Mouse (Mus musculus) left cerebral cortex, adult 2 months (tissue): Measurements from ENCODE around the gene Fmnl2. TPM values are rescaled to one million over a fixed set of nuclear protein-coding genes. Genes with fewer than 3 reads are reported as not detected.

Experiments used
- DNase-seq, 2 experiments: peaks; one replicate each; pipeline ENCODE4 v3.0.0; 2021 to 2022; ENCODE audit warnings: low spot score in 2 of 2, mixed read lengths in 1 of 2; ENCODE audit errors: extremely low spot score in 1 of 2
- H3K27ac ChIP-seq: fragments of 200-600 bp; 2 replicates; pipeline ENCODE4 v1.8.1; 2022
- H3K4me3 ChIP-seq: fragments of 200-600 bp; 2 replicates; pipeline ENCODE4 v1.8.1; 2022
- CTCF ChIP-seq: fragments of 200-600 bp; IDR thresholded peaks from 2 replicates; pipeline ENCODE4 v1.8.1; 2022; ENCODE audit warnings: antibody characterized with exemption, mild to moderate bottlenecking, moderate library complexity
- intact Hi-C: fragments of 180-260 bp; cut with DNase I; formaldehyde crosslinking; loops from one replicate; pipeline ENCODE4 v1.15.1; 2025
- total RNA-seq, 2 experiments: library from RNA; stranded (reverse); gene quantifications; 2 replicates each; pipeline ENCODE4 v1.2.3; 2021

Fmnl2 gene
- total RNA-seq, 2 experiments from 2014 or later, result 41.8 to 42.0 TPM

GRCm38 (mm10) chr2:52843861-52844260 lies 13.8 kb upstream of the Fmnl2 start:
- no peak overlapping the region for H3K27ac ChIP-seq
- no peak for DNase-seq
- intact Hi-C loops, result no loop called here
- no peak overlapping the region for H3K4me3 ChIP-seq
- no peak for TF ChIP-seq CTCF

- Histone ChIP-seq H3K27ac (no peak overlapping the region), H3K4me3 (no peak overlapping the region)
- intact Hi-C loops, result no loop called here
- no peak for DNase-seq
- no peak for TF ChIP-seq CTCF
Observed at GRCm38 (mm10) chr2:52844936-52845752, 12.5 kb upstream of the Fmnl2 start.

- H3K27ac ChIP-seq, result no peak overlapping the region
- TF ChIP-seq CTCF, result no peak
- intact Hi-C loops, result no loop called here
- no peak for DNase-seq
- H3K4me3 ChIP-seq, result no peak overlapping the region
Observed at GRCm38 (mm10) chr2:52846506-52846905, 11.2 kb upstream of the Fmnl2 start.

- Histone ChIP-seq H3K4me3 (no peak overlapping the region), H3K27ac (no peak overlapping the region)
- intact Hi-C loops, result no loop called here
- TF ChIP-seq CTCF, result no peak
- DNase-seq, result no peak
Observed at GRCm38 (mm10) chr2:52849092-52849491, 8.6 kb upstream of the Fmnl2 start.

GRCm38 (mm10) chr2:52858529-52859465 lies 1.1 kb downstream of the Fmnl2 start:
- peak; percentile 6 for TF ChIP-seq CTCF
- intact Hi-C loops, result loop anchor here (2.0 to 5.0 kb wide), 5 partner anchors 78 to 224 kb away; no protein-coding TSS in a partner anchor
- H3K4me3 ChIP-seq, result peak overlapping the region; percentile 93
- H3K27ac ChIP-seq, result peak overlapping the region; percentile 83
- DNase-seq, result peak; percentile 39 to 43

GRCm38 (mm10) chr2:52859466-52859840 lies 1.8 kb downstream of the Fmnl2 start:
- intact Hi-C loops, result loop anchor here (2.0 to 5.0 kb wide), 5 partner anchors 77 to 223 kb away; no protein-coding TSS in a partner anchor
- DNase-seq, result no peak
- peak overlapping the region; percentile 93 for H3K4me3 ChIP-seq
- no peak for TF ChIP-seq CTCF
- peak overlapping the region; percentile 83 for H3K27ac ChIP-seq

- DNase-seq, result no peak
- peak overlapping the region; percentile 32 for H3K4me3 ChIP-seq
- intact Hi-C loops, result no loop called here
- H3K27ac ChIP-seq, result peak overlapping the region; percentile 36
- no peak for TF ChIP-seq CTCF
Observed at GRCm38 (mm10) chr2:52860111-52860775, 2.6 kb downstream of the Fmnl2 start.

GRCm38 (mm10) chr2:52862046-52862759 lies 4.5 kb downstream of the Fmnl2 start:
- intact Hi-C loops, result no loop called here
- DNase-seq, result no peak
- TF ChIP-seq CTCF, result no peak
- no peak overlapping the region for H3K4me3 ChIP-seq
- 0 out of 2 replicates have a peak overlapping the region, but pooled peaks have one; percentile 11 for H3K27ac ChIP-seq

- no peak for TF ChIP-seq CTCF
- H3K27ac ChIP-seq, result no peak overlapping the region
- intact Hi-C loops, result no loop called here
- DNase-seq, result no peak
- no peak overlapping the region for H3K4me3 ChIP-seq
Observed at GRCm38 (mm10) chr2:52862760-52863124, 5.1 kb downstream of the Fmnl2 start.

GRCm38 (mm10) chr2:52864635-52865034 lies 7.0 kb downstream of the Fmnl2 start:
- DNase-seq, result no peak
- H3K4me3 ChIP-seq, result no peak overlapping the region
- no peak for TF ChIP-seq CTCF
- no peak overlapping the region for H3K27ac ChIP-seq
- intact Hi-C loops, result no loop called here

GRCm38 (mm10) chr2:52866151-52866550 lies 8.5 kb downstream of the Fmnl2 start:
- DNase-seq, result no peak
- no peak overlapping the region for H3K27ac ChIP-seq
- no peak for TF ChIP-seq CTCF
- intact Hi-C loops, result no loop called here
- H3K4me3 ChIP-seq, result no peak overlapping the region
